Mouse (Mus musculus) midbrain, postnatal 0 days (tissue): ENCODE data around the gene Cds1. TPM values are rescaled to one million over a fixed set of nuclear protein-coding genes. Genes with fewer than 3 reads are reported as not detected.

ENCODE experiments used
- ATAC-seq: fragments of 200-750 bp; cut with Nextera tagmentation; 2 replicates; pipeline ENCODE4 v1.8.0; 2017; ENCODE audit warnings: moderate number of reproducible peaks, mild to moderate bottlenecking, moderate TSS enrichment, moderate library complexity; ENCODE audit not compliant: low FRiP score
- DNase-seq: peaks from one replicate; pipeline ENCODE4 v3.0.0-alpha.2; 2015; ENCODE audit warnings: low spot score
- H3K27ac ChIP-seq: fragments of 300-500 bp; sonication (generic); 2 replicates; pipeline ENCODE4 v1.5.1; 2014; ENCODE audit warnings: low read depth, mild to moderate bottlenecking, low read length, mixed read lengths
- H3K27me3 ChIP-seq: fragments of 300-500 bp; sonication (generic); 2 replicates; pipeline ENCODE4 v1.6.1; 2014; ENCODE audit warnings: low read length, control low read depth, mixed read lengths; ENCODE audit not compliant: insufficient read depth
- H3K36me3 ChIP-seq: fragments of 300-500 bp; sonication (generic); 2 replicates; pipeline ENCODE4 v1.6.1; 2014; ENCODE audit warnings: low read length, control low read depth, mixed read lengths; ENCODE audit not compliant: insufficient read depth
- H3K4me1 ChIP-seq: fragments of 300-500 bp; sonication (generic); 2 replicates; pipeline ENCODE4 v1.6.1; 2014; ENCODE audit warnings: mild to moderate bottlenecking, control low read depth, antibody characterized with exemption, low read length, mixed read lengths; ENCODE audit not compliant: insufficient read depth
- H3K4me2 ChIP-seq: fragments of 300-500 bp; sonication (generic); 2 replicates; pipeline ENCODE4 v1.6.1; 2014; ENCODE audit warnings: low read depth, mild to moderate bottlenecking, low read length, mixed read lengths; ENCODE audit not compliant: poor library complexity, severe bottlenecking
- H3K4me3 ChIP-seq: fragments of 300-500 bp; sonication (generic); 2 replicates; pipeline ENCODE4 v1.5.1; 2014; ENCODE audit warnings: low read depth, mild to moderate bottlenecking, low read length, moderate library complexity
- H3K9ac ChIP-seq: fragments of 300-500 bp; sonication (generic); replicated peaks from 2 replicates; pipeline ENCODE4 v1.6.1; 2014; ENCODE audit warnings: mild to moderate bottlenecking, low read length, moderate library complexity, mixed read lengths; ENCODE audit not compliant: poor library complexity, severe bottlenecking
- H3K9me3 ChIP-seq: fragments of 300-500 bp; sonication (generic); 2 replicates; pipeline ENCODE4 v1.6.1; 2016; ENCODE audit warnings: low read length, control low read depth
- CTCF ChIP-seq: IDR thresholded peaks from 2 replicates; pipeline ENCODE4 v1.5.1; 2016; ENCODE audit warnings: antibody characterized with exemption, mild to moderate bottlenecking
- WGBS: fragments of 180-500 bp; shearing (Covaris S2); extraction: QIAGEN DNeasy Blood & Tissue Kit; methylation state at CpG from one replicate; pipeline ENCODE4 v1.1.7; 2014; 5-methylcytosine and 5-hydroxymethylcytosine counted together
- polyA plus RNA-seq: library from polyadenylated mRNA; unstranded; fragments of >200 nt; fragmentation: Nextera tagmentation; extraction: Ambion mirVana; gene quantifications from 2 replicates; pipeline ENCODE4 v1.2.1, GENCODE M21; 2015
- total RNA-seq: library from RNA; depleted of rRNA; stranded (reverse); fragments of >200 nt; gene quantifications from 2 replicates; pipeline ENCODE4 v1.2.3, GENCODE M21; 2014

Cds1 gene
- total and polyA plus RNA-seq, 2 experiments from 2014 or later: 9.2 to 16.2 TPM

DNA sequence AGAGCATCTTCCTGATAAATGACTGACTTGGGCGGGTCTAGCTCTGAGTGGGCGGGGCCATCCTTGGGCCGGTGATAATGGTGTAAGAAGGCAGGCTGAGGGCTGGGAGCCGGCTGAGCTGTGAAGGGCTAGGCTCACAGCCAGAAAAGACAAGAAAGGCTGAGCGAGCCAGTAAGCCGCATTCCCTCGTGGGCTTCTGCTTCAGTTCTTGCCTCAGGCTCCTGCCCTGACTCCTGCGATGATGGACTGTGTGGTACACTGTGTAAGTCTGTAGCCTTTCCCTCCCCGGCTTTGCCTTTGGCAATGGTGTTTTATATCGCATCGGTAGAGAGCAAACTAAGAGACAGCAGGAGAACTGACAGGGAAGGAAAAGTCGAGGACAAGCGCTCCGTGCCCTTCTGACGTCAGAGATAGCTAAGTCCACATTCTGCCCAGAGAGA is 61.6 kb downstream of the Cds1 start:
- ATAC-seq (peak; percentile 35; the same call in 1 of the 2 replicates), DNase-seq (peak; percentile 79)
- no peak for TF ChIP-seq CTCF
- no peak overlapping the region for H3K27ac ChIP-seq
- no peaks in the 10 kb centered on the region for H3K9me3 ChIP-seq
- peak overlapping the region; percentile 42 for H3K4me2 ChIP-seq
- no peak overlapping the region for H3K4me3 ChIP-seq
- H3K27me3 ChIP-seq: peaks cover 6% of the 10 kb centered on the region; the same call in 1 of the 2 replicates
- peaks cover 9% of the 10 kb centered on the region; the same call in 1 of the 2 replicates for H3K36me3 ChIP-seq
- H3K9ac ChIP-seq: no peak overlapping the region
- peaks cover 3% of the 10 kb centered on the region; the same call in 1 of the 2 replicates for H3K4me1 ChIP-seq
- WGBS: 5% methylated on average over 15 of the region's 15 CpGs

DNA sequence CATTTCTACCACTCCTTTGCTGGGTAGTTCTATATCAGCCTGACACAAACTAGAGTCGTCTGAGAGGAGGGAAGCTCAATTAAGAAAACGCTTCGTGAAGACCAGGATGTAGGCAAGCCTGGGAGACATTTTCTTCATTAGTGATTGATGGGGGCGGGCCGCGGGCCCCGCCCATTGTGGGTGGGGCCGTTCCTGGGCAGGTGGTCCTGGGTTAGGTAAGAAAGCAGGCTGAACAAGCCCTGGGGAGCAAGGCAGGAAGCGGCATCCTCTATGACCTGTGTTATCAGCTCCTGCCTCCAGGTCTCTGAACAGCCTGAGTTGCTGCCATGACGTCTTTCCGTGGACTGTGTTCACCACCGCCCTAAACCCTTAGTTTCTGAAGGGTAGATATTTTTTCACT is 62.5 kb downstream of the Cds1 start:
- Histone ChIP-seq H3K27me3 (peaks cover 6% of the 10 kb centered on the region; the same call in 1 of the 2 replicates), H3K9me3 (no peaks in the 10 kb centered on the region), H3K27ac (no peak overlapping the region), H3K4me1 (peaks cover 3% of the 10 kb centered on the region; the same call in 1 of the 2 replicates), H3K9ac (no peak overlapping the region), H3K36me3 (peaks cover 12% of the 10 kb centered on the region; the same call in 1 of the 2 replicates), H3K4me2 (no peak overlapping the region), H3K4me3 (no peak overlapping the region)
- TF ChIP-seq CTCF: no peak
- ATAC-seq (no peak), DNase-seq (no peak)
- 46% methylated on average over 12 of the region's 12 CpGs for WGBS

DNA sequence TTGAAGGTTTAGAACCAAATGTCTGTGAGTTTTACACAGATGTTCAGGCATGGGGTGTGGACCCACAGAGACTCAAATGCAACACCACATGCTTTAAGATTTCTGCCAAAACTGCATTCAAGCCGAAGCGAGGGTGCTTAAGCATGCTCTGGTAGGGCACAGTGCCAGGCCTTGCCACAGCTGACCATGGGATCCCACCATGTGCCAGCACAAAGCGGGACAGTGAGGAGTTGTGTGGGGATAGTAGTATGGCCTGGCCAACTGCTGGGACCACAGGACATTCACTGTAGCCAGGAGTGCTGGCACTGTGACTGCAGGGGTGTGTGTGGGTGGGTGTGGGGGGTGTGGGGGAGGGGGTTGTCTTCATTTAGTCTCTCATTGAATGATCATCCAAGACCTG is 64.0 kb downstream of the Cds1 start:
- DNase-seq (peak; percentile 30), ATAC-seq (no peak)
- WGBS: 79% methylated on average over 3 of the region's 3 CpGs

GRCm38 (mm10) chr5:101830180-101830579 is 65.2 kb downstream of the Cds1 start:
- ATAC-seq (no peak), DNase-seq (no peak)
- H3K27ac ChIP-seq: no peak overlapping the region
- H3K36me3 ChIP-seq: peaks cover 28% of the 10 kb centered on the region
- no peak overlapping the region for H3K4me3 ChIP-seq
- H3K4me2 ChIP-seq: no peak overlapping the region
- H3K4me1 ChIP-seq: peaks cover 3% of the 10 kb centered on the region; the same call in 1 of the 2 replicates
- 80% methylated on average over 8 of the region's 8 CpGs for WGBS
- peaks cover 6% of the 10 kb centered on the region; the same call in 1 of the 2 replicates for H3K27me3 ChIP-seq
- H3K9ac ChIP-seq: no peak overlapping the region
- no peak for TF ChIP-seq CTCF
- H3K9me3 ChIP-seq: no peaks in the 10 kb centered on the region

More for the DNA sequence above, 64.0 kb downstream of the Cds1 start:
- Histone ChIP-seq H3K4me3 (no peak overlapping the region), H3K27me3 (peaks cover 6% of the 10 kb centered on the region; the same call in 1 of the 2 replicates), H3K4me1 (peaks cover 3% of the 10 kb centered on the region; the same call in 1 of the 2 replicates), H3K36me3 (peaks cover 20% of the 10 kb centered on the region), H3K4me2 (no peak overlapping the region), H3K9ac (no peak overlapping the region), H3K27ac (no peak overlapping the region), H3K9me3 (no peaks in the 10 kb centered on the region)
- no peak for TF ChIP-seq CTCF

DNA sequence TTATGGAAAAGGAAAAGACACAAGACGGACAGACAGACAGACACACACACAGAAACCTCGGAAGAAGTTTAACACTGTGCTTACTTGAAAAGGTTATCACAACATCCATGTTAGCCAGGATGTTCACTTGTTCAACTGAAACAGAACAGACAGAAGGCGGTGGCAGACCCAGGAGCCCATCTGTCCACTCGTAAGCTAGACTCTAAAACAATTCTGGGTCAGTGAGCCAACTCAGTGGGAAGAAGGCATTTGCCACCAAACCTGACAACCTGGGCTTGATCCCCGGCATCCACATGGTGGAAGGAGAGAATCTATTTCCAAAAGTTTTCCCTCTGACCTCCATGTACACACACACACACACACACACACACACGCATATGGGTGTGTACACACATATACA is 67.1 kb downstream of the Cds1 start:
- Histone ChIP-seq H3K4me2 (no peak overlapping the region), H3K27ac (no peak overlapping the region), H3K27me3 (peaks cover 6% of the 10 kb centered on the region; the same call in 1 of the 2 replicates), H3K9ac (no peak overlapping the region), H3K36me3 (peaks cover 43% of the 10 kb centered on the region), H3K4me1 (no peaks in the 10 kb centered on the region), H3K9me3 (no peaks in the 10 kb centered on the region), H3K4me3 (no peak overlapping the region)
- DNase-seq (no peak), ATAC-seq (no peak)
- WGBS: 95% methylated on average over 6 of the region's 6 CpGs
- TF ChIP-seq CTCF: no peak

GRCm38 (mm10) chr5:101832991-101833390 is 68.1 kb downstream of the Cds1 start:
- Histone ChIP-seq H3K9me3 (no peaks in the 10 kb centered on the region), H3K36me3 (peaks cover 43% of the 10 kb centered on the region), H3K9ac (no peak overlapping the region), H3K27me3 (no peaks in the 10 kb centered on the region), H3K27ac (no peak overlapping the region), H3K4me3 (no peak overlapping the region), H3K4me2 (no peak overlapping the region), H3K4me1 (no peaks in the 10 kb centered on the region)
- no peak for TF ChIP-seq CTCF
- no peak for ATAC-seq
- 95% methylated on average over 5 of the region's 5 CpGs for WGBS
- no peak for DNase-seq
